Mouse (Mus musculus) myocyte (in vitro differentiated cells): ENCODE measurements around the gene Ccl7. TPM values are rescaled to one million over a fixed set of nuclear protein-coding genes. Genes with fewer than 3 reads are reported as not detected.
A peak's percentile ranks its signal among the peaks of the same experiment; 100 is the strongest.

Experiments used
- H3K27me3 ChIP-seq: one replicate; pipeline ENCODE4 v1.6.1; 2011; ENCODE audit not compliant: control insufficient read depth, insufficient read depth, insufficient read length
- H3K36me3 ChIP-seq: one replicate; pipeline ENCODE4 v1.6.1; 2011; ENCODE audit not compliant: control insufficient read depth, insufficient read depth
- H3K4me2 ChIP-seq: one replicate; pipeline ENCODE4 v1.6.1; 2011; ENCODE audit warnings: low read depth, control low read depth
- H3K4me3 ChIP-seq: one replicate; pipeline ENCODE4 v1.5.1; 2011; ENCODE audit warnings: mild to moderate bottlenecking, control low read depth, moderate library complexity
- H3K79me2 ChIP-seq: one replicate; pipeline ENCODE4 v1.6.1; 2011; ENCODE audit not compliant: control insufficient read depth, insufficient read depth
- H3ac ChIP-seq: one replicate; pipeline ENCODE4 v1.6.1; 2011; ENCODE audit not compliant: control insufficient read depth, insufficient read length
- CEBPB ChIP-seq: IDR thresholded peaks from 2 replicates; pipeline ENCODE4 v1.6.1; 2011; ENCODE audit warnings: mild to moderate bottlenecking, moderate library complexity; ENCODE audit not compliant: poor library complexity, insufficient read depth, severe bottlenecking
- E2F4 ChIP-seq: IDR thresholded peaks from one replicate; pipeline ENCODE4 v1.6.1; 2011; ENCODE audit warnings: mild to moderate bottlenecking, control low read depth, moderate library complexity; ENCODE audit not compliant: insufficient read depth
- MAX ChIP-seq: IDR thresholded peaks from one replicate; pipeline ENCODE4 v1.6.1; 2011; ENCODE audit warnings: low read depth, mild to moderate bottlenecking, control low read depth
- MYOD1 ChIP-seq, 3 experiments: IDR thresholded peaks; one replicate each; pipeline ENCODE4 v1.6.1; 2011; ENCODE audit warnings: control low read depth in 2 of 3, low read depth in 2 of 3, mild to moderate bottlenecking in 2 of 3, moderate library complexity in 1 of 3; ENCODE audit not compliant: insufficient read length in 2 of 3, control insufficient read depth in 1 of 3
- MYOG ChIP-seq, 3 experiments: IDR thresholded peaks; one replicate each; pipeline ENCODE4 v1.6.1; 2011; ENCODE audit warnings: control low read depth in 2 of 3, low read depth in 2 of 3, mild to moderate bottlenecking in 2 of 3; ENCODE audit not compliant: insufficient read length in 2 of 3, control insufficient read depth in 1 of 3, insufficient read depth in 1 of 3
- POLR2A ChIP-seq: IDR thresholded peaks from one replicate; pipeline ENCODE4 v1.6.1; 2011; ENCODE audit warnings: low read depth, mild to moderate bottlenecking, control low read depth, moderate library complexity; ENCODE audit not compliant: insufficient read length
- POLR2AphosphoS2 ChIP-seq: IDR thresholded peaks from one replicate; pipeline ENCODE4 v1.6.1; 2011; ENCODE audit warnings: low read depth, control low read depth; ENCODE audit not compliant: insufficient read length
- REST ChIP-seq: IDR thresholded peaks from one replicate; pipeline ENCODE4 v1.6.1; 2011; ENCODE audit warnings: mild to moderate bottlenecking, control low read depth, moderate library complexity; ENCODE audit not compliant: insufficient read depth, insufficient read length
- SRF ChIP-seq: IDR thresholded peaks from one replicate; pipeline ENCODE4 v1.6.1; 2011; ENCODE audit warnings: low read depth; ENCODE audit not compliant: control insufficient read depth, insufficient read length
- TCF12 ChIP-seq: IDR thresholded peaks from one replicate; pipeline ENCODE4 v1.6.1; 2011; ENCODE audit warnings: mild to moderate bottlenecking, control low read depth; ENCODE audit not compliant: poor library complexity, insufficient read depth, severe bottlenecking
- TCF3 ChIP-seq: IDR thresholded peaks from one replicate; pipeline ENCODE4 v1.6.1; 2011; ENCODE audit warnings: low read depth, control low read depth; ENCODE audit not compliant: insufficient read length
- USF1 ChIP-seq: IDR thresholded peaks from one replicate; pipeline ENCODE4 v1.6.1; 2011; ENCODE audit warnings: low read depth, mild to moderate bottlenecking, control low read depth, moderate library complexity
- polyA plus RNA-seq: library from polyadenylated mRNA; unstranded; fragments of >200 nt; fragmentation: generic; extraction: Trizol; gene quantifications from one replicate; pipeline ENCODE4 v1.2.1, GENCODE M21; 2012; ENCODE audit warnings: missing spikeins

Ccl7 gene
- polyA plus RNA-seq, 1 experiment, result 6.0 TPM

- peak overlapping the region; percentile 26 for H3K4me2 ChIP-seq
- no peaks in the 10 kb centered on the region for H3K79me2 ChIP-seq
- H3ac ChIP-seq, result no peak overlapping the region
- no peaks in the 10 kb centered on the region for H3K27me3 ChIP-seq
- H3K36me3 ChIP-seq, result no peaks in the 10 kb centered on the region
- no peak for TF ChIP-seq TCF12
- no peak for TF ChIP-seq MAX
- no peak for TF ChIP-seq POLR2A
- TF ChIP-seq E2F4, result no peak
- no peak for TF ChIP-seq SRF
- TF ChIP-seq TCF3, result no peak
- TF ChIP-seq MYOG (IDR thresholded peaks at IDR 0.05; ENCODE audit: control insufficient read depth in 1 of 3, insufficient read depth in 1 of 3, insufficient read length in 2 of 3, low read depth in 2 of 3), result no peak
- no peak overlapping the region for H3K4me3 ChIP-seq
Measured at GRCm38 (mm10) chr11:82034446-82034845, 11.1 kb upstream of the Ccl7 start.

GRCm38 (mm10) chr11:82035356-82035755 lies 10.2 kb upstream of the Ccl7 start, which contains the start of gene Ccl2:
Gene Ccl2, plus strand, starts transcription at chr11:82035571.
- H3K79me2 ChIP-seq, result no peaks in the 10 kb centered on the region
- no peaks in the 10 kb centered on the region for H3K27me3 ChIP-seq
- H3K4me3 ChIP-seq, result no peak within 1 kb of the TSS
- H3ac ChIP-seq, result no peak within 1 kb of the TSS
- no peaks in the 10 kb centered on the region for H3K36me3 ChIP-seq
- TF ChIP-seq TCF12 (no peak), POLR2AphosphoS2 (peak; percentile 92), TCF3 (no peak), MYOD1 (IDR thresholded peaks at IDR 0.05; ENCODE audit: control insufficient read depth in 1 of 3, insufficient read length in 2 of 3, low read depth in 2 of 3) (no peak), POLR2A (peak; percentile 89), SRF (no peak)
- peak within 1 kb of the TSS; percentile 55 for H3K4me2 ChIP-seq

GRCm38 (mm10) chr11:82035857-82036256 lies 9.7 kb upstream of the Ccl7 start:
- H3ac ChIP-seq, result no peak overlapping the region
- H3K4me2 ChIP-seq, result peak overlapping the region; percentile 55
- no peaks in the 10 kb centered on the region for H3K79me2 ChIP-seq
- H3K4me3 ChIP-seq, result no peak overlapping the region
- H3K36me3 ChIP-seq, result no peaks in the 10 kb centered on the region
- TF ChIP-seq TCF3 (no peak), E2F4 (no peak), MYOG (IDR thresholded peaks at IDR 0.05; ENCODE audit: control insufficient read depth in 1 of 3, insufficient read depth in 1 of 3, insufficient read length in 2 of 3, low read depth in 2 of 3) (no peak), CEBPB (no peak), MAX (no peak), POLR2A (no peak), MYOD1 (IDR thresholded peaks at IDR 0.05; ENCODE audit: control insufficient read depth in 1 of 3, insufficient read length in 2 of 3, low read depth in 2 of 3) (no peak), TCF12 (no peak)
- H3K27me3 ChIP-seq, result no peaks in the 10 kb centered on the region

- H3ac ChIP-seq, result no peak within 1 kb of the TSS
- no peak within 1 kb of the TSS for H3K4me3 ChIP-seq
- no peaks in the 10 kb centered on the region for H3K79me2 ChIP-seq
- H3K4me2 ChIP-seq, result no peak within 1 kb of the TSS
- TF ChIP-seq POLR2A (no peak), TCF12 (no peak), USF1 (no peak), MYOG (IDR thresholded peaks at IDR 0.05; ENCODE audit: control insufficient read depth in 1 of 3, insufficient read depth in 1 of 3, insufficient read length in 2 of 3, low read depth in 2 of 3) (no peak), REST (no peak), POLR2AphosphoS2 (no peak), E2F4 (no peak), TCF3 (no peak), MYOD1 (IDR thresholded peaks at IDR 0.05; ENCODE audit: control insufficient read depth in 1 of 3, insufficient read length in 2 of 3, low read depth in 2 of 3) (no peak), CEBPB (no peak)
- no peaks in the 10 kb centered on the region for H3K27me3 ChIP-seq
- no peaks in the 10 kb centered on the region for H3K36me3 ChIP-seq
Measured at GRCm38 (mm10) chr11:82038535-82038934, 7.0 kb upstream of the Ccl7 start, which contains the start of gene Gm17268. Gene Gm17268, minus strand, starts transcription at chr11:82038562.

GRCm38 (mm10) chr11:82039132-82039660 lies 6.3 kb upstream of the Ccl7 start:
- no peaks in the 10 kb centered on the region for H3K36me3 ChIP-seq
- H3K4me2 ChIP-seq, result no peak overlapping the region
- H3ac ChIP-seq, result no peak overlapping the region
- H3K4me3 ChIP-seq, result no peak overlapping the region
- H3K27me3 ChIP-seq, result no peaks in the 10 kb centered on the region
- no peaks in the 10 kb centered on the region for H3K79me2 ChIP-seq
- no peak for TF ChIP-seq POLR2AphosphoS2
- peak; percentile 56; the same call in 1 of the 2 replicates for TF ChIP-seq CEBPB
